Mouse (Mus musculus) thymus, postnatal 4 days (tissue): ENCODE measurements around the gene Tmem60.
A peak's percentile ranks its signal among the peaks of the same experiment; 100 is the strongest.

Experiments used
- DNase-seq: peaks from one replicate; pipeline ENCODE4 v3.0.0; 2021

Tmem60 gene

DNA sequence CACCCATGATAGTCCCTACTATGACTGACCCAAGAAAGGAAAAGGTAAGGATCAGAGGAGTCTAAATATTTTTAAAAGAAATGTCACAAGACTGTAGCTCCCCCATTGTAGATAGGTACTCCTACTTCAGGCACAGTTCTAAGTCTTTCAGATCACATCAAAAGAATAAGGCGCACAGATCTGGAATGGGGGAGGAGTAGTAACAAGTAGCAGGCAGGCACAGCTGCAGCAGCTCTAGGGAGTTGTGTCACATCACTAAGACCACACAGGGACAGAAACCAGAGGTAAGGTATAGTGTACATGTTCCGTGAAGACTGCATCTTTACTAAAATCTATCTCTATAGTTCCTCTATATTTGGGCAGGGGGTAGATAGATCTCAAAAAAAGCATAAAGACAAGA lies 29.8 kb downstream of the Tmem60 start:
- no peak for DNase-seq

DNA sequence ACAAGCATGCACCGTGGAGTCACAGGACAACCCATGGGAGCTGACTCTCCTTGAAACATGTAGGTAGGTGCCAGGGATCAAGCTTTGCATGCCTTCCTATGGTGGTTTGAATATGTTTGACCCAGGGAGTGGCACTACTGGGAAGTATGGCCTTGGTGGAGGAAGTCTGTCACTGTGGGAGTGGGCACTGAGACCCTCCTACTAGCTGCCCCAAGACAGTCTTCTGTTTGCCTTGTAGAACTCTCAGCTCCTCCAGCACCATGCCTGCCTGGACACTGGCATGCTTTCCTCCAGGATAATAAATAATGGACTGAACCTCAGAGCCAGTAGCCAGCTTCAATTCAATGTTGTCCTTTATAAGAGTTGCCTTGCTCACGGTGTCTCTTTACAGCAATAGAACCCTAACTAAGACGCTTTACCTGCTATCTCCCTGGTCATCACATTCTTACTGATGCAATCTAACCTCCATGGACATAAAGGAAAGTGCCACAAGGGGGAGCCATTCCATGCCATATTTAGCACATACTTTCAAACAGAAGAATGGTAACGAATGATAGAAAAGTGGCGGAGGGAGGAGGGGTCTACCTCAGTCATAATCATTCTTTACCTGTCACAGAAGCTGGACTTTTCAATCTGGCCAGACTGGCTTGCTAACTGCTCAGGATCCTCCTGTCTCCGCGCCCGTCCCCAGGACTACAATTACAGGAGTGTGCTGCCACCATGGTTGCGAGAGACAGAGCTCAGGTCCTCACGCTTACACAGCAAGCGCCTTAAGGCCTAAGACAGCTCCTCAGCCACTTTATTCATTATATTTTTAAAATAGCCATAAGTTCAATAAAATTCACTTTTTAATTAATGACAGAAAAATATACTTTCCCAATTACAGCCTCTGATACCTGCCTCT lies 31.6 kb downstream of the Tmem60 start:
- DNase-seq: peak; percentile 81

DNA sequence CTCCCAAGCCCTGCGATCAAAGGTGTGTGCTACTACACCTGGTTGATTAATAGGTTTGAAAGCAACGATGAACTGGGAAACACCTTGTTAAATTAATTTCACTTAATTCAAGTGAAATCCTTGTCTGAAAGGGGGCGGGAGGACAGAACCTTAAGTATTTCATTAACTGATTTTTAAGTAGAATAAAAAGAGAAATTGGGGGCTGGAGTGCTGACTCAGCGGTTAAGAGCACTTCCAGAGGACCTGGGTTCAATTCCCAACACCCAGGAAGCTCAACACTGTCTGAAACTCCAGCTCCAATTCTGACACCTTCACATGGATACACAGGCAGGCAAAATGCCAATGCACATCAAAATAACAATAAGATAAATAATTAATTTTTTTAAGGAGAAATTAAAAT lies 37.0 kb downstream of the Tmem60 start:
- no peak for DNase-seq

DNA sequence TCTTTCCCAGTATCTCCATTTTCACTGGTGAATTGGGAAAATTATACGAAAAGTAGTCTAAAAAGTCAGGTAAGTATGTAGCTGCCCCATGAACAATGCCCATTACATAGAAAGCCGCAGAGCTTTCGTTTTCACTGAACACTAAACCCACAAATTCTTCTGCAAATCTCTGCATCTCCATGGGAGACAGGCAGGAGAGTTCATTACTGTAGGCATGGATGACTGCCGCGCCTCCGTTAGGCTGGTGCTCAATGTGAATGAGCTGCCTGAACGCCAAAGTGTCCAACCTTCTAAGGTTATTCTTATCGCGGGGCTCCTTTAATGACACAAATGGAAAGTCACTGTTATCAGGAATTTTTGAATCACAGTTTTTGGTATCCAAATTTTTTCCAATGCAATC lies 37.6 kb downstream of the Tmem60 start:
- no peak for DNase-seq

DNA sequence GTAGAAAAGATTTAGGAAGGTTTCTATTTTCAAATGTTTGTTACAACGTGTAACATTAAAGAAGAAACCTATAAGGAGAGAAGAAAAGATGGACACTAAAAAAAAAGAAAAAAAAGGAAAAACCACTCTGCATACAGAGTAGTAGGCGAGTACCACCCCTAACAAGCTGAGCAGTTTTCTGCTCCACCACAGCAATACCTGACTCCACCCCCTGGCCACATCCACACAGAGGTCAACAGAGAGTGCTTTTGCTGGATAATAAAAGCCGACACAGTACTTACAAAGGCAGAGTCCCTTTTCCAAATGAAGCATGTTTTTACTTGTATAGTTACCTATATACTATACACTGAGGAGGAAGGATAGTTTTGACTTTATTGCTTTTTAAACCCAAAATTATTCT lies 42.6 kb downstream of the Tmem60 start:
- DNase-seq: no peak

DNA sequence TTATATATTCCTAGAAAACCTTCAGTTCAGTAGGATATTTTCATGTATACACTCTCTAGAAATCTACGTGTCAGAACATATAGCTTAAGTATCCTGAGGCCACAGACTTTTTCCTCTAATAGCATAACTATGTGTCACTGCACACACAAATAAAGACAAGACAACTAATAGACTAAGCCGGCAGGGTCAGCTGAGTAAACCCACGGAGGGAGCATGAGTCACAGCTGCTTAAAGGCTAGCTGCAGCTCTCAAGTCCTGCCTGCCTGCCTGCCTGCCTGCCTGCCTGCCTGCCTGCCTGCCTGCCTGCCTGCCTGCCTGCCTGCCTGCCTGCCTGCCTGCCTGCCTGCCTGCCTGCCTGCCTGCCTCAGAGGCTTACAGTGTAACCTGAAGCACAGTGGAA lies 43.5 kb downstream of the Tmem60 start:
- no peak for DNase-seq

DNA sequence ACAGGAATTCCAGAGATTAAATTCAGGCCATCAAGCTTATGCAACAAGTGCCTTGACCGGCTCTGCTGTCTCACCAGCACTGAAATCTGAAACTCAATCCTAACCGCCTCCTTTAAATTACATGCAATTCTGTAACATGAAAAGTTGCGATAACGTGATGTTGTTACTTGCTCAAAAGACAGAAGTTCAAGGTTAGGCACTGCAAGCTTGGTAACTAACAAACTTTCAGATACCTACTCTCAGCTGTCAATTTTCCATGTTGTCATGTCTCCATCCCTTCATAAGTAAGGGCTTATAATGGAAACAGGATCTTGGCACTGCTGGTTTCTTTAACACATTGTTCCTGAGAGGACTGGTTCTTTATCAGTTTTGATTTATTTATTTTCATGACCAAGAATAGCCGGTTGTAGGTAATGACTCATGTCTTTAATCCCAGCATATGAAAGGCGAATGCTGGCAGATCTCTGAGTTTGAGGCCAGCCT lies 47.7 kb downstream of the Tmem60 start:
- DNase-seq: no peak

DNA sequence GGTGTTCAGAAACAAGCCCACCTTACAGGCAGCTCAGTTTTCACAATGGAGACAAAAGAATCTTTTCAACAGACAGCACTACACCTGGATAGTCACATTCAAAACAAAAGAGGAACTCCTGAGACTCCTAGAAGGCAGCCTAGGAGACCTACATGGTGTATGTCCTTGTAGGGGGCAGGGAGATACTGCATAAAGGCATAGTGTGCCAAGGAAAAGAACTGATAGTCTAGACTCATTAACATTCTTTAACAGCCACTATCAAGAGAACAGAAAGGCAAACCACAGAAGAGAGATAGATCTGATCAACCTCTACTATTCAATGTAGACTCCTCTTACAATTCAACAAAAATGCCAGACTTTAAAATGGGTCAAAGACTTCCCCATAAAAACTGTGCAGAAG lies 48.4 kb downstream of the Tmem60 start:
- no peak for DNase-seq

DNA sequence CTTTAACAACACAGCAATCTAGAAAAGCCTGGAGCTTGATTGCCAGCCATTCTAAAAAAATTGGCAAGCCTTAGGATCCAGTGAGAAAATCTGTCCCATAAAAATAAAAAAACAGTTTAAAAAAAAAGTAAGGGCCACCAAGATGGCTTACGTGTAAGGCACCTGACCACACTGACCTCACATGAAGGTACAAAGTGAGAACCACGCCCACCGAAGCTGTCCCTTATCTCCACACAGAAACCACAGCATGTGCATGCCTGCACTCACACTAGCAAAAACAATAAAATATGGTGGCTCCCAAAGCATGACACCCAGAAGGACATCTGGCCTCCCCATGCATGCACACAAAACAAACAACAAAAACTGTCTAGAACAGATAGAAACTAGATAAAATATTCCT lies 49.3 kb downstream of the Tmem60 start:
- no peak for DNase-seq

DNA sequence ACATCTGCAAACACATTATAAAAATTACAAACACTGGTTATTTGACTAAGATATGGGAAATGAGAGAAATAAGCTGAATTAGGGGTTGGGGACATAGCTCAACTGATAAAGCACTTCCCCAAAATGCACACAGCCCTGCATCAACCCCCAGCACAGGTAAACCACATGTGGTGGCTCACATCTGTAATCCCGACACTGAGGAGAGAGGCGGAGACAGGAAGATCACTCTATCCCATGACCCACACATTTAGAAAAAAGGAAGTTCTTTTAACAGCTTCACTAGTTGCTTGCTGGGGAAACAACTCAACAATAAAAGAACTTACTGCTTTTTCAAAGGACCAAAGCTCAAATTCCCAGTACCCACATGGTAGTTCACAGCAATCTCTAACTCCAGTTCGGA lies 50.6 kb downstream of the Tmem60 start:
- DNase-seq: no peak

DNA sequence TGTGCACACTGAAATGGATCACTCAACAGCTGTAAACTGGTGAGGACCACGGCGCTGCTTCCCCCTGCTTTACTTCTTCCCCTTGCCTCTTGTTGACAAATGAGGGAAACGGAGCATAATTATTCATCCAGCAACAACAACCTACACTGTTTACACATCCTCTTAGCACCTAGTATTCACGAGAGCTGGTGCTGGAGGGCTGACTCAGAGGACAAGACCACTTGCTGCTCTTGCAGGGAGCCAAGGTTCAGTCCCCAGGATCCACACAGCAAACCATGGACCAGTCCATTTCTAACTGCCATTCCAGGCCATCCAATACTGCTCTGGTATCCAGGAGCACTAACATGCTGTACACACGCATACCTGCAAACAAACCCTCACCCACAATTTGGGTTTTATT lies 53.9 kb downstream of the Tmem60 start:
- no peak for DNase-seq
